Mouse (Mus musculus): ENCODE measurements around the gene Col12a1. TPM values are rescaled to one million over a fixed set of nuclear protein-coding genes. Genes with fewer than 3 reads are reported as not detected.

The Col12a1 gene
- polyA plus RNA-seq, 1 experiment from 2014 or later: 19.9 TPM

DNA sequence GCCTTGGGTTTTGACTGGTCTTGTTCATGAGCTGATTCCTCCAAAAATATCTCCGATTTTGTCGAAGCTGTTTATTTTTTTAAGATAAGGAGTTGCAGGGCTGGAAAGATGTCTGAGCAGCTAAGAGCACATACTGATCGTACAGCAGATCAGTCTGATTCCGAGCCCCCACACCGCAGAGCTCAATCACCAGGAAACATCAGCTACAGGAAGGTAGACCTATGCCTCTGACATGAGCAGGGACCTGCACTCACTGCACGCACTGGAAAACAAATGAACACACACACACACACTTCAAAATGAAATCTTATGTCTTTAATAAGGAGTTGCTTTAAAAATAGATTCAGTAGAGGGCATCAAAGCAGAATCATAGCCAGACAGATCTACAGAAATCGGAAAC, 32.1 kb upstream of the Col12a1 start:
- WGBS: 91% methylated on average over 7 of the region's 7 CpGs
- Histone ChIP-seq H3K36me3 (ENCODE audit: control insufficient read depth, insufficient read depth, low read length) (no peaks in the 10 kb centered on the region), H3K9ac (ENCODE audit: low read length) (no peak overlapping the region), H3K4me3 (ENCODE audit: low read depth, low read length) (no peak overlapping the region), H3K27ac (ENCODE audit: low read depth, low read length) (no peak overlapping the region), H3K9me3 (ENCODE audit: control insufficient read depth, low read length) (no peaks in the 10 kb centered on the region), H3K4me2 (ENCODE audit: low read depth) (no peak overlapping the region), H3K27me3 (ENCODE audit: control insufficient read depth, insufficient read depth, low read length) (no peaks in the 10 kb centered on the region), H3K4me1 (ENCODE audit: control insufficient read depth, insufficient read depth, low read length) (no peaks in the 10 kb centered on the region)
- ATAC-seq (ENCODE audit: insufficient read depth, low FRiP score, low TSS enrichment) (no peak), DNase-seq (ENCODE audit: low spot score) (no peak)

DNA sequence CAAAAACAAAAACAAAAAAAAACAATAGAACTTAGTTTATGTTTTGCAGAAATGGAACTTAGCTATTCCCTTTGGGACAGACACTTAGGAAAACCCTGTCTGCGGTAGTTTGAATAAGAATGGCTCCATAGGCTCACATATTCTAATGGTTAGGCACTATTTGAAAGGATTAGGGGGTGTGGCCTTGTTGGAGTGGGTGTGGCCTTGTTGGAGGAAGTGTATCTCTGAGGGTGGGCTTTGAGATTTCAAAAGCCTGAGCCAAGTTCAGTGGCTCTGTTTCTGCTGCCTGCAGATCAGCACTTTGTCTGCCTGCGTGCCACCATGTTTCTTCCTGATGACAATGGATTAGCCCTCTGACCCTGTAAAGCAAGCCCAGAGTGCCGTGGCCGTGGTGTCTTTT, 26.4 kb upstream of the Col12a1 start:
- H3K27me3 ChIP-seq (ENCODE audit: control insufficient read depth, insufficient read depth, low read length): no peaks in the 10 kb centered on the region
- H3K4me1 ChIP-seq (ENCODE audit: control insufficient read depth, insufficient read depth, low read length): no peaks in the 10 kb centered on the region
- H3K36me3 ChIP-seq (ENCODE audit: control insufficient read depth, insufficient read depth, low read length): no peaks in the 10 kb centered on the region
- 62% methylated on average over 4 of the region's 4 CpGs for WGBS
- no peak overlapping the region for H3K4me2 ChIP-seq (ENCODE audit: low read depth)
- H3K9ac ChIP-seq (ENCODE audit: low read length): no peak overlapping the region
- no peak overlapping the region for H3K4me3 ChIP-seq (ENCODE audit: low read depth, low read length)
- no peaks in the 10 kb centered on the region for H3K9me3 ChIP-seq (ENCODE audit: control insufficient read depth, low read length)
- ATAC-seq (ENCODE audit: insufficient read depth, low FRiP score, low TSS enrichment): no peak
- no peak for DNase-seq (ENCODE audit: low spot score)
- no peak overlapping the region for H3K27ac ChIP-seq (ENCODE audit: low read depth, low read length)

DNA sequence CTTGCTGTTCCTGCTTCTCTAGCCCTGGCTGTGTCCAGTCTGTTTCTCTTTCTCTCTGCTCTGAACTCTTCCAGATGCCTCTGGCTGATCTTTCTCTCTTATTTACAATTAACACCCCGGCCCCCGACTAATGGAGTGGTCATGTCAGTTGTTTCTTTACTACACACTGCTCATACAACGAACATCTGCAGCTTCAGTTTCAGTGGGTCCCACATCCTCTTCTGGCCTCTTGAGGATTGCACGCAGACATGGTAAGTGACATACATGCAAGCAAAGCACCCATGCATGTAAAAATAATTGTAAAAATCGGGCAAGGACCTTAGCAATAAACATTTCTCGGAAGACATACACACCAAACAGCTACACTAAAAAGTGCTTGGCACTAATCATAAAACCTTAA, 17.0 kb upstream of the Col12a1 start:
- no peaks in the 10 kb centered on the region for H3K9me3 ChIP-seq (ENCODE audit: control insufficient read depth, low read length)
- ATAC-seq (ENCODE audit: insufficient read depth, low FRiP score, low TSS enrichment) (no peak), DNase-seq (ENCODE audit: low spot score) (no peak)
- H3K9ac ChIP-seq (ENCODE audit: low read length): no peak overlapping the region
- H3K4me2 ChIP-seq (ENCODE audit: low read depth): no peak overlapping the region
- no peak overlapping the region for H3K4me3 ChIP-seq (ENCODE audit: low read depth, low read length)
- no peak overlapping the region for H3K27ac ChIP-seq (ENCODE audit: low read depth, low read length)
- WGBS: 82% methylated on average over 6 of the region's 6 CpGs
- no peaks in the 10 kb centered on the region for H3K27me3 ChIP-seq (ENCODE audit: control insufficient read depth, insufficient read depth, low read length)
- H3K4me1 ChIP-seq (ENCODE audit: control insufficient read depth, insufficient read depth, low read length): no peaks in the 10 kb centered on the region
- no peaks in the 10 kb centered on the region for H3K36me3 ChIP-seq (ENCODE audit: control insufficient read depth, insufficient read depth, low read length)

- Histone ChIP-seq H3K9me3 (ENCODE audit: control insufficient read depth, low read length) (no peaks in the 10 kb centered on the region), H3K36me3 (ENCODE audit: control insufficient read depth, insufficient read depth, low read length) (no peaks in the 10 kb centered on the region), H3K27ac (ENCODE audit: low read depth, low read length) (no peak overlapping the region), H3K4me2 (ENCODE audit: low read depth) (no peak overlapping the region), H3K4me3 (ENCODE audit: low read depth, low read length) (no peak overlapping the region), H3K27me3 (ENCODE audit: control insufficient read depth, insufficient read depth, low read length) (no peaks in the 10 kb centered on the region), H3K4me1 (ENCODE audit: control insufficient read depth, insufficient read depth, low read length) (no peaks in the 10 kb centered on the region), H3K9ac (ENCODE audit: low read length) (no peak overlapping the region)
- no peak for DNase-seq (ENCODE audit: low spot score)
- 90% methylated on average over 5 of the region's 5 CpGs for WGBS
- ATAC-seq (ENCODE audit: insufficient read depth, low FRiP score, low TSS enrichment): no peak
Observed at GRCm38 (mm10) chr9:79730301-79730700, 11.7 kb upstream of the Col12a1 start.

- Histone ChIP-seq H3K36me3 (ENCODE audit: control insufficient read depth, insufficient read depth, low read length) (no peaks in the 10 kb centered on the region), H3K4me2 (ENCODE audit: low read depth) (no peak overlapping the region), H3K9me3 (ENCODE audit: control insufficient read depth, low read length) (no peaks in the 10 kb centered on the region), H3K4me3 (ENCODE audit: low read depth, low read length) (no peak overlapping the region), H3K4me1 (ENCODE audit: control insufficient read depth, insufficient read depth, low read length) (peaks cover 15% of the 10 kb centered on the region; the same call in 1 of the 2 replicates), H3K27ac (ENCODE audit: low read depth, low read length) (no peak overlapping the region), H3K27me3 (ENCODE audit: control insufficient read depth, insufficient read depth, low read length) (peaks cover 24% of the 10 kb centered on the region), H3K9ac (ENCODE audit: low read length) (no peak overlapping the region)
- 35% methylated on average over 5 of the region's 5 CpGs for WGBS
- no peak for ATAC-seq (ENCODE audit: insufficient read depth, low FRiP score, low TSS enrichment)
- DNase-seq (ENCODE audit: low spot score): no peak
Observed at GRCm38 (mm10) chr9:79723090-79723489, 4.5 kb upstream of the Col12a1 start.

DNA sequence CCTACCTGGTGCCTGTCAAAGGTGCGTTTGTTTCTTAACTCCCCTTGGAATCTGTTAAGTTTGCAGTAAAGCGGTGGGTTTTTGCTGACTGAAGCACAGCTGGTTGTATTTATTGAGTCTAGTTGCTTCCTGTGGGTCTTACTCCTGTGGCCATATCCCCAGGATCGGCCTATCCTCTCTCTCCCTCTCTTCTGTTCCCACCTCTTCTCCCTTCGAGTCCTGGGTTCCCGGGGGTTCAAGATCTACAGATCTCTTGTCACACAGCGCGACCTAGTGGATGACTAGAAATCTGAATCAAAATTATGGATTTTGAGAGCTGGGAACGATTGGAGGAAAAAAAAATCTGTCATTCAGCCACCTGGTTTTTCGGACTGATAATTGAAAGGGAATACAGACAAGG, 2.4 kb upstream of the Col12a1 start:
- Histone ChIP-seq H3K27ac (ENCODE audit: low read depth, low read length) (no peak overlapping the region), H3K4me1 (ENCODE audit: control insufficient read depth, insufficient read depth, low read length) (peaks cover 16% of the 10 kb centered on the region; the same call in 1 of the 2 replicates), H3K27me3 (ENCODE audit: control insufficient read depth, insufficient read depth, low read length) (peaks cover 31% of the 10 kb centered on the region), H3K4me2 (ENCODE audit: low read depth) (no peak overlapping the region), H3K4me3 (ENCODE audit: low read depth, low read length) (no peak overlapping the region), H3K9ac (ENCODE audit: low read length) (no peak overlapping the region), H3K36me3 (ENCODE audit: control insufficient read depth, insufficient read depth, low read length) (no peaks in the 10 kb centered on the region), H3K9me3 (ENCODE audit: control insufficient read depth, low read length) (no peaks in the 10 kb centered on the region)
- DNase-seq (ENCODE audit: low spot score) (peak; percentile 72), ATAC-seq (ENCODE audit: insufficient read depth, low FRiP score, low TSS enrichment) (no peak)
- 15% methylated on average over 9 of the region's 9 CpGs for WGBS

- H3K27ac ChIP-seq (ENCODE audit: low read depth, low read length): no peak overlapping the region
- peaks cover 31% of the 10 kb centered on the region for H3K27me3 ChIP-seq (ENCODE audit: control insufficient read depth, insufficient read depth, low read length)
- 29% methylated on average over 9 of the region's 9 CpGs for WGBS
- H3K36me3 ChIP-seq (ENCODE audit: control insufficient read depth, insufficient read depth, low read length): no peaks in the 10 kb centered on the region
- ATAC-seq (ENCODE audit: insufficient read depth, low FRiP score, low TSS enrichment) (no peak), DNase-seq (ENCODE audit: low spot score) (peak; percentile 29)
- no peaks in the 10 kb centered on the region for H3K9me3 ChIP-seq (ENCODE audit: control insufficient read depth, low read length)
- H3K4me2 ChIP-seq (ENCODE audit: low read depth): peak overlapping the region; percentile 95
- H3K4me1 ChIP-seq (ENCODE audit: control insufficient read depth, insufficient read depth, low read length): peaks cover 19% of the 10 kb centered on the region; the same call in 1 of the 2 replicates
- H3K9ac ChIP-seq (ENCODE audit: low read length): no peak overlapping the region
- H3K4me3 ChIP-seq (ENCODE audit: low read depth, low read length): no peak overlapping the region; the same call in 1 of the 2 replicates
Observed at GRCm38 (mm10) chr9:79720143-79720542, 1.5 kb upstream of the Col12a1 start.

DNA sequence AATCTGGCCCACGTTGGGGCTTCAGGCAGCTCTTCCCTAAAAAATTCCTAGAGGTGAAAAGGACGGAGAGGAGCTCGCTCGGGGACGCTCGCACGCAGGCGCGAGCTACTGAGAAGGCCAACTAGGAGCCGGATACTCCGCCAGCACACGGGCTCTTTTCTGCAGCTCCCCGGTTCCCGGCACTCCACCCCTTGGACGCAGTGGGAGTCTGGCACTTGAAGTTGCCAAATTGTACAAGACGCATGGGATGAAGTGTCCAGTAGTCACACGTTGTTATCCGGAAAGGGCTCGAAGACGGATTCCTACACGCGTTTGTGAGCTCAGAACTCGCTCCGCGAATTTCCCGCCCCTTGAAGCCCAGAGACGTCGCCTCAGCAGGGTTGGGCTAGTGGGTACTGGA, 820 bp upstream of the Col12a1 start:
- H3K4me2 ChIP-seq (ENCODE audit: low read depth): peak overlapping the region; percentile 95
- H3K36me3 ChIP-seq (ENCODE audit: control insufficient read depth, insufficient read depth, low read length): no peaks in the 10 kb centered on the region
- peaks cover 31% of the 10 kb centered on the region for H3K27me3 ChIP-seq (ENCODE audit: control insufficient read depth, insufficient read depth, low read length)
- WGBS: under 1% methylated on average over 28 of the region's 28 CpGs
- no peak overlapping the region for H3K27ac ChIP-seq (ENCODE audit: low read depth, low read length)
- H3K9me3 ChIP-seq (ENCODE audit: control insufficient read depth, low read length): no peaks in the 10 kb centered on the region
- peak overlapping the region; percentile 68 for H3K9ac ChIP-seq (ENCODE audit: low read length)
- ATAC-seq (ENCODE audit: insufficient read depth, low FRiP score, low TSS enrichment) (no peak), DNase-seq (ENCODE audit: low spot score) (peak; percentile 70)
- peak overlapping the region; percentile 64 for H3K4me3 ChIP-seq (ENCODE audit: low read depth, low read length)
- H3K4me1 ChIP-seq (ENCODE audit: control insufficient read depth, insufficient read depth, low read length): peaks cover 22% of the 10 kb centered on the region; the same call in 1 of the 2 replicates

GRCm38 (mm10) chr9:79717836-79718475, 675 bp downstream of the Col12a1 start:
- Histone ChIP-seq H3K27ac (ENCODE audit: low read depth, low read length) (no peak overlapping the region), H3K27me3 (ENCODE audit: control insufficient read depth, insufficient read depth, low read length) (peaks cover 31% of the 10 kb centered on the region), H3K36me3 (ENCODE audit: control insufficient read depth, insufficient read depth, low read length) (no peaks in the 10 kb centered on the region), H3K4me1 (ENCODE audit: control insufficient read depth, insufficient read depth, low read length) (peaks cover 22% of the 10 kb centered on the region; the same call in 1 of the 2 replicates), H3K4me3 (ENCODE audit: low read depth, low read length) (peak overlapping the region; percentile 64), H3K4me2 (ENCODE audit: low read depth) (peak overlapping the region; percentile 95), H3K9me3 (ENCODE audit: control insufficient read depth, low read length) (no peaks in the 10 kb centered on the region), H3K9ac (ENCODE audit: low read length) (peak overlapping the region; percentile 68)
- 2% methylated on average over 22 of the region's 22 CpGs for WGBS
- ATAC-seq (ENCODE audit: insufficient read depth, low FRiP score, low TSS enrichment) (peak; percentile 8; the same call in 1 of the 2 replicates), DNase-seq (ENCODE audit: low spot score) (peak; percentile 46)
